Mouse (Mus musculus): ENCODE measurements around the gene Mybpc3. TPM values are rescaled to one million over a fixed set of nuclear protein-coding genes. Genes with fewer than 3 reads are reported as not detected.

Gene Mybpc3
- polyA plus RNA-seq, 1 experiment = not detected

- no peak overlapping the region for H3K4me3 ChIP-seq (ENCODE audit: insufficient read depth, low read depth, low read length)
- no peak overlapping the region for H3K27ac ChIP-seq (ENCODE audit: insufficient read depth, low read depth, low read length)
- H3K4me1 ChIP-seq (ENCODE audit: control insufficient read depth, insufficient read depth, low read length) = no peaks in the 10 kb centered on the region
- TF ChIP-seq CTCF (IDR thresholded peaks at IDR 0.05; ENCODE audit: insufficient read depth, low read depth, low read length) (no peak), POLR2A (IDR thresholded peaks at IDR 0.05; ENCODE audit: insufficient read depth, low read depth, low read length) (no peak)
- WGBS = 90% methylated on average over 4 of the region's 4 CpGs
Observed at GRCm38 (mm10) chr2:91162952-91163351, 45.0 kb downstream of the Mybpc3 start.

GRCm38 (mm10) chr2:91163532-91163931 is 45.6 kb downstream of the Mybpc3 start:
- TF ChIP-seq POLR2A (IDR thresholded peaks at IDR 0.05; ENCODE audit: insufficient read depth, low read depth, low read length) = no peak
- TF ChIP-seq CTCF (IDR thresholded peaks at IDR 0.05; ENCODE audit: insufficient read depth, low read depth, low read length) = no peak
- H3K4me1 ChIP-seq (ENCODE audit: control insufficient read depth, insufficient read depth, low read length) = no peaks in the 10 kb centered on the region
- 94% methylated on average over 5 of the region's 5 CpGs for WGBS
- no peak overlapping the region for H3K4me3 ChIP-seq (ENCODE audit: insufficient read depth, low read depth, low read length)
- no peak overlapping the region for H3K27ac ChIP-seq (ENCODE audit: insufficient read depth, low read depth, low read length)

- no peak overlapping the region for H3K4me3 ChIP-seq (ENCODE audit: insufficient read depth, low read depth, low read length)
- 93% methylated on average over 6 of the region's 6 CpGs for WGBS
- no peak overlapping the region for H3K27ac ChIP-seq (ENCODE audit: insufficient read depth, low read depth, low read length)
- no peak for TF ChIP-seq POLR2A (IDR thresholded peaks at IDR 0.05; ENCODE audit: insufficient read depth, low read depth, low read length)
- no peak for TF ChIP-seq CTCF (IDR thresholded peaks at IDR 0.05; ENCODE audit: insufficient read depth, low read depth, low read length)
- H3K4me1 ChIP-seq (ENCODE audit: control insufficient read depth, insufficient read depth, low read length) = peaks cover 5% of the 10 kb centered on the region; the same call in 1 of the 2 replicates
Observed at GRCm38 (mm10) chr2:91164991-91165390, 47.0 kb downstream of the Mybpc3 start.

- Histone ChIP-seq H3K27ac (ENCODE audit: insufficient read depth, low read depth, low read length) (no peak overlapping the region), H3K4me3 (ENCODE audit: insufficient read depth, low read depth, low read length) (no peak overlapping the region), H3K4me1 (ENCODE audit: control insufficient read depth, insufficient read depth, low read length) (peaks cover 6% of the 10 kb centered on the region; the same call in 1 of the 2 replicates)
- TF ChIP-seq POLR2A (IDR thresholded peaks at IDR 0.05; ENCODE audit: insufficient read depth, low read depth, low read length) (no peak), CTCF (IDR thresholded peaks at IDR 0.05; ENCODE audit: insufficient read depth, low read depth, low read length) (no peak)
- WGBS = 75% methylated on average over 4 of the region's 4 CpGs
Observed at GRCm38 (mm10) chr2:91167629-91168028, 49.7 kb downstream of the Mybpc3 start.

GRCm38 (mm10) chr2:91169587-91170322 is 51.8 kb downstream of the Mybpc3 start:
- 67% methylated on average over 25 of the region's 25 CpGs for whole genome bisulfite sequencing
- peaks cover 6% of the 10 kb centered on the region; the same call in 1 of the 2 replicates for H3K4me1 ChIP-seq (ENCODE audit: control insufficient read depth, insufficient read depth, low read length)
- no peak overlapping the region for H3K27ac ChIP-seq (ENCODE audit: insufficient read depth, low read depth, low read length)
- TF ChIP-seq POLR2A (IDR thresholded peaks at IDR 0.05; ENCODE audit: insufficient read depth, low read depth, low read length) = no peak
- no peak for TF ChIP-seq CTCF (IDR thresholded peaks at IDR 0.05; ENCODE audit: insufficient read depth, low read depth, low read length)
- H3K4me3 ChIP-seq (ENCODE audit: insufficient read depth, low read depth, low read length) = no peak overlapping the region

- Histone ChIP-seq H3K4me3 (ENCODE audit: insufficient read depth, low read depth, low read length) (no peak overlapping the region), H3K4me1 (ENCODE audit: control insufficient read depth, insufficient read depth, low read length) (0 out of 2 replicates have a peak, but pooled peaks cover 3% of the 10 kb centered on the region), H3K27ac (ENCODE audit: insufficient read depth, low read depth, low read length) (no peak overlapping the region)
- 85% methylated on average over 4 of the region's 4 CpGs for WGBS
- TF ChIP-seq POLR2A (IDR thresholded peaks at IDR 0.05; ENCODE audit: insufficient read depth, low read depth, low read length) (no peak), CTCF (IDR thresholded peaks at IDR 0.05; ENCODE audit: insufficient read depth, low read depth, low read length) (no peak)
Observed at GRCm38 (mm10) chr2:91175490-91175889, 57.5 kb downstream of the Mybpc3 start.

GRCm38 (mm10) chr2:91176234-91176633 is 58.3 kb downstream of the Mybpc3 start:
- Histone ChIP-seq H3K27ac (ENCODE audit: insufficient read depth, low read depth, low read length) (no peak overlapping the region), H3K4me3 (ENCODE audit: insufficient read depth, low read depth, low read length) (no peak overlapping the region), H3K4me1 (ENCODE audit: control insufficient read depth, insufficient read depth, low read length) (0 out of 2 replicates have a peak, but pooled peaks cover 3% of the 10 kb centered on the region)
- 61% methylated on average over 6 of the region's 6 CpGs for WGBS
- TF ChIP-seq POLR2A (IDR thresholded peaks at IDR 0.05; ENCODE audit: insufficient read depth, low read depth, low read length) = no peak

- H3K4me1 ChIP-seq (ENCODE audit: control insufficient read depth, insufficient read depth, low read length) = peaks cover 8% of the 10 kb centered on the region
- no peak overlapping the region for H3K4me3 ChIP-seq (ENCODE audit: insufficient read depth, low read depth, low read length)
- TF ChIP-seq POLR2A (IDR thresholded peaks at IDR 0.05; ENCODE audit: insufficient read depth, low read depth, low read length) (no peak), CTCF (IDR thresholded peaks at IDR 0.05; ENCODE audit: insufficient read depth, low read depth, low read length) (no peak)
- 31% methylated on average over 4 of the region's 4 CpGs for WGBS
- H3K27ac ChIP-seq (ENCODE audit: insufficient read depth, low read depth, low read length) = no peak overlapping the region
Observed at GRCm38 (mm10) chr2:91179825-91180224, 61.9 kb downstream of the Mybpc3 start.

- Histone ChIP-seq H3K4me1 (ENCODE audit: control insufficient read depth, insufficient read depth, low read length) (peaks cover 8% of the 10 kb centered on the region), H3K27ac (ENCODE audit: insufficient read depth, low read depth, low read length) (no peak overlapping the region), H3K4me3 (ENCODE audit: insufficient read depth, low read depth, low read length) (no peak overlapping the region)
- WGBS = 26% methylated on average over 5 of the region's 5 CpGs
- no peak for TF ChIP-seq POLR2A (IDR thresholded peaks at IDR 0.05; ENCODE audit: insufficient read depth, low read depth, low read length)
- no peak for TF ChIP-seq CTCF (IDR thresholded peaks at IDR 0.05; ENCODE audit: insufficient read depth, low read depth, low read length)
Observed at GRCm38 (mm10) chr2:91180706-91181105, 62.8 kb downstream of the Mybpc3 start.
